Mouse (Mus musculus) c-Kit-positive CD71-negative TER-119-negative erythroid progenitor cells, embryonic 14.5 days (primary cell): ENCODE measurements at regions not wholly inside any gene's neighbourhood (a gene's known extent, or its start where the extent isn't known, plus 50 kb on each side); places are given as distances from the start of the nearest gene placed in this dataset.

Experiments
- DNase-seq: peaks from one replicate; pipeline ENCODE4 v3.0.0-alpha.2; 2013; ENCODE audit warnings: low read depth

DNA sequence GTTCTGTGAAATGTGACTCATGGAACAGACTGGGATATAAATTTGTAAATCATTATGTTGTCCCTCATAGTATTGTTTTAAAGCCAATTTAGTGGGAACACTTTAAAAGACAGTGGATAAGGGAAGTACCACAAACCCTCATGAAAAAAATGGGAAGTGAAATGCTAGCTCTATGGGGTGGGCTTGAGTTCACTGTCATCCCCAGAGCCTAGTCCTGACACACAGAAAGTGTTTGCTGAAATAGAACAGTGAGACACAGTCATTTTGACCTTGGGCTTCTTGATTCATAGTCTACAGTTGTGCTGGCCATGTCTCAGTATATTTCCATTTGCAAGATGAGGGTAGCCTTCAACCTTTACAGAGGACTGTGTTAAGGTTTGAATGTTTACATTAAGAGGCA is 166.8 kb upstream of the Fggy start:
- no peak for DNase-seq

DNA sequence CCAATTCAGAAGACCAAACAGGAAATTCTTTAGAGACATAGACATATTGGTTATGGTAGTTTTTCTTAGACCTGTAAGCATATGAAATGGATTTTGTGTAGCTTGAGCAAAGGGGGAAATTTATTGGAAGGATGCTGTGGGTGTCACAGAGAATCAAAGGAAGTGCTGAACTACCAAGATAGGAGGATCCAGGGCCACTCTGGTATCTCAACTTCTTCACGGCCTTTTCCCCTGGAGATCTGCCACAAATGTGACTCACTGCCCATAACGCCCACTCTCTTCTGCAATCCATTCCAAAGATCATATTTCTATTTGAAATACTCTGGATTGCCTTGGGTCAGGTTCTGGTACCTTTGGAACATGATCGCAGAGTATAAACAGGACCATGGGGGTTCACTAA is 161.6 kb upstream of the Fggy start:
- no peak for DNase-seq

DNA sequence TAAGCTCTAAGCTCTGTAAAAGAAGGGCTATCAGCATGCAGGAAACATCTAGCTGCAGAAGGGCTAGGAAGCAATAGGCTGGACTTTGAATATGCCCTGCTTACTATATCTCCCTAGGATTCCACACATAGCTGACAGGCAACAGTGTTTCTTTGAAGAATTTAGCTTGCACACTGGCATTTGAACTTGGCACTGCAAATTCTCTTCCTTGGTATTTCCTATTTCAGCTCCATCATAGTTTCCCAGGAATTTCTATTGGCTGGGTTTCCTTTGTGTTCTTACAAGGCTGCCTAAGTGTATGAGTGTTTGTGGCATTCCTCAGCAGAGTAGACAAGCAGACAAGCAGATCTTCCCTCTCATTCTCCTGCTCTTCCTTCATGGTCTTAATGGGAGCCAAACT is 159.0 kb upstream of the Fggy start:
- no peak for DNase-seq

DNA sequence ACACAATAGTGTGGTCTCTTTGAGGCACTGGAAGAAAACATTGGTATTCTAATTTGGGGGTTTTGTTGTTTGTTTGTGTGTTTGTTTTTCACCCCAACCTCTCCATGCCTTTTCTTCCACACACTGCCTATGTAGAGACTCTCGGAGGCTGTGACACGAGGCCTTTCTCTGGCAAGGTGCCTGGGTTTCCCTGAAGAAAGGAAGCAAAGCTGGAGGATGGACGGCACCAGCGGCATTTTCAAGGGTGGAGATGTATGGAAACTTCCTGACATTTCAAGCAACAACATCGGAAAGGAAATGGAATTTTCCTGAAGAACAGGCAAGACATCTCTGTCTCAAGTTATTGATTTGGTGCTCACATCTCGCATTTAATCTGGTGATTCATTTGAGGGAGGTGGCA is 155.0 kb upstream of the Fggy start:
- DNase-seq: no peak

DNA sequence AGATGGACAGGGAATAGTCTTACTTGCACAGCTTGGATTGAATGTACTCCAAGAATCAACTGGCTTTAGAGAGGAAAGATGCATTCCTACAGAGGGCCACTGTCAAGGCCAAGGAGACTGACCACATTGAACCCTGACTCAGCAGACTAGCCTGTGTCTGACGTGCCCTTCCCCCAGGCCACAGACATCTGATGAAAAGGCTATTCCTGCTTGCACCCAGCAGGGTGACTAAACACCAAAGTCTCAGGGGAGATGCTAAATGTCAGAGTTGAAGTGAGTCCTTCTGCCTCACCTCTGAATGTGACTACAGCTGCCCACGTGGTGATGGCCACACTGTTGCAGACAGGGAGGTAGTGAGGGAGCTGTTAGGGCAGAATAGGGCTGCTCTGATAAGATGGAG is 140.2 kb upstream of the Fggy start:
- no peak for DNase-seq

DNA sequence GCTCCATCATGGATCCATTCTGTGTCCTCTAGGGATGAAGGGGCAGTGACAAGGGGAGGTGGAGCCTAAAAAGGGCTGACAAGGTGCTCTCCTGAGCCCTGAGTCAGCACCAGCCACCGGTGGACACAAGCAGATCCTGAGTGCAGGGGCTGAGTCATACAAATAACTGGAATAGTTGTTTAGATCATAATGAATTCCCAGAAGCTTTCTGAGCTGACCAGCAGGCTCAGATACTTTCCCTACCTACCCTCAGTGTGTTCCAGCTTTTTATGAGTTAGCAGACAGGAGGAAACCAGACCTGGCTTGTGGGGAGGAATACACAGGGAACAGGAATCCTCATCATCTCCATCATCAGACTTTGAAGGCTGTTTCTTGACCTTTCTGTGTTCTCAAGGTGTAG is 130.7 kb upstream of the Fggy start:
- no peak for DNase-seq

DNA sequence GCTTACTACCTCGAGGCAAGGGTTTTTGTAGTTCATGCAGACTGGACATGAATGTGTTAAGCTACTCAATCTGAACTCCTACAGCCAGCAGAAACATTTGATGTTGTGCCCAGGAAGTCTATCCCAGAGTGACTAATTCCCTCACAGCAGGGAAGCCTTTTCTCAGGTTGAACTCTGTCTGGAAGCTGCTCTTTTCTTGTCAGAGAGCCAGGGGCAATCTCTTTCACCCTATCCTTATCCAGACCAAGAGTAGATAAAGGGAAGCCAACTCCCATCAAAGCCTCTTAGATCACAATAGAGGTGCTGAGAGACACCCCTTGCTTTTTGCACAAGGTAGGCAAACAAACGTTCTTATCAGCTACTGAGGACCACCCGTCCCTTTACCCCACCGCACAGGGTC is 122.8 kb upstream of the Fggy start:
- no peak for DNase-seq

DNA sequence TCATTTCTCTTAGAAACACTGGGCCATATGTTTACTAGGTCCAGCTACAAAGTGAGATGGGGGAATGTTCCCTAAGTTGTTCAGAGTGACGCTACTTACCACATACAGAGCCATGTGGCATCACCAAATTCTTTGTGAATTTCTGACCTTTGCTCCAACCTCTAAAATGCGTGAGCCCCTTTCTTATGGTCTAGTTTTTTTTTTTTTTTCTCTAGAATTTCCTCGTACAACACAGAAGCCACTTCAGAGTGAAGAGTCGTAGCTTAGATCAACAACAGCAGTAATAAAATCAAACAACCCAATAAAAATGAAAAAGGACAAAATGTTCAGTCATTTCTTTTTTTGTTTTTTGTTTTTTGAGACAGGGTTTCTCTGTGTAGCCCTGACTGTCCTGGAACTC is 122.2 kb upstream of the Fggy start:
- DNase-seq: no peak

DNA sequence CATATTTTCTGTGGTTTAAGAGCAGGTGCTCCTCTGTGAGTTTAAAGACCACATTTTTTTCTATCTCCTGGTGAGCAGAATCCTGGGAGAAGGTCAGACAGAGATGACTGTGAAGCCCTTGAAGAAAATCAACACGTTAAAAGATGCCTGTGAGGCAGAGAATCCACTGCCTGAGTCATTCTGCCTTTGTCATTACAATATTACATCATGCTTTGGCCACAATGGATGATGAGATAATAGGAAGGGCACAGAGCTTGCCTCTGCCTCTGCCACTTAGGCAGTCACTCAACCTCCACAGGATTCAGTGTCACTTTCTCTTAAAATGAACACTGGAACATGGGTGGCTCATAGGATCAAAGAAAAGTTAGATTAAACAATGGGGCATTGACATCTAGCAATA is 117.5 kb upstream of the Fggy start:
- no peak for DNase-seq

DNA sequence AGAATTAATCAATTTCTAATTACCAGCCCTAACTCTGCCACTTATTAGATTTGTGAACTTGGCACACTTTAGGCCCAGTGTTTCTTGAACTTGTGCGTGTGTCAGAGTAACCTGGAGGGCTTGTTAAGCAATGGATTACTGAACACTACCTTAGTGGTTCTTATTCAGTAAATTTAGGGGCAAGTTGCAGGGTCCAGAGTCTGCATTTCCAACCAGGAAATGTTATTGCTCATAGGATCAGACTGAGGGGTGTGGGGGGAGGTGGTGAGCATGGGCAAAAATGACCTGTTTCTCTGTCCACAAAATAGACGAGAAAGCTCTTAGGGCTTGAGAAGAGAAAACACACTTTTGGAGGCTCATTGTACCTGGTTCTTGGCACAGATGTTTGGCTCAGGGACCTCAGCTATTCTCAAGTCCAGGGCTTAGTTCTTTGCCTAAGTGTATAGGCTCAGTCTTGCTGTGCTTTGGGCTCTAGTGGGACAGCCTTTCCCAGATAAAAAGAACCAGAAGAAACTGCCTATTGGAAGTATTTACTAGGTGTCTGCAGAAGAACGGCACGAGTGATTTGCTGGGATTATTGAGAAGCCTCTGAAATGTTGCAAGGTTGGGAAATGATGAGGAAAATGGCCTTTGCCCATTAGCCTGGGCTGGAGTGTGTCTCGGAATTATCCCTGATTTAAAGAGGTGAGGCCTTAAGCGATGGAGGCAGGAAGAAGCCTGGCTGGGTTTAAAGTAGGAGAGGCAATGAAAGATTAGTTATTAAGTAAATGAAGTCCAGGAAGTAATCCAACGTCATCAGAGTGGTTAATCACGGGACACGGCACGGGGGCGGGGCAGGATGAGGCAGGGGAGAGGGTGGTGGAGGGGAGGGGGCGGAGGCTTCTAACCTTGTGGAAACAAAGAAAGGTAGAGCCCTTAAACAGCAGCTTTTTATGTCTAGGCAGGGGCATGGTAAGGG is 113.2 kb upstream of the Fggy start:
- no peak for DNase-seq

DNA sequence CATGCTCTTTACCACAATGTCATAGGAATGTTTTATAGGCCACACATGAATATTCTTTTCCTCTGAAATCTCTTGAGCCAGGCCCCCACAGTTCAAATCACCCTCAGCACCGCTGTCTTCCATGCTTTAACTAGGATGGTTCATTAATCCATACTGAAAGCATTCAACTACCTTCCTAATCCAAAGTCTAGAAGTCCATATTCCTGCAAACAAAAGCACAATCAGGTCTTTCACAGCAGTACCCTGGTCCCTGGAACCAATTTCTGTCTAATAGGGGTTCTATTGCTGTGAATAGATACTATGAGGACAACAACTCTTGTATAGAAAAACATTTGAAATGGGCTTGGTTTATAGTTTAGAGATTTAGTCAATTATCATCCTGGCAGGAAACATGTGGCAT is 107.0 kb upstream of the Fggy start:
- no peak for DNase-seq

DNA sequence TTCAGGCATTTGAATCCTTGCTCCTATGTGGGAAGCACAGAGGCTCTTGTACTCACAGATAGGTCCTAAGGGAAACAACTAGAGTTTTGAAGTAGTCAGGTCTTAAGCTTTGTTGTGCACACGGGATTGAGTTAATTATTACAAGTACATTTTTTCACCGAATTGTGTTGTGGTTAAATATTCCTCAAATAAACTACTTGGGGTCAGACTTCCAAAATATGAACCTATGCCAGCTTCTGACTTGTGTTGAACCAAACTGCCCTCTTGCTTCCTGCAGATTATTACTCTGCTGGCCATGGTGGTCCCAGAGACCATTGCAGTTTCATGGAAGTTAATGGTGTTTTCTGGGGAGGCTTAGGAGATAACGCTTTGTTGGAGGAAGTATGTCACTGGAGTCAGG is 105.5 kb upstream of the Fggy start:
- DNase-seq: no peak

DNA sequence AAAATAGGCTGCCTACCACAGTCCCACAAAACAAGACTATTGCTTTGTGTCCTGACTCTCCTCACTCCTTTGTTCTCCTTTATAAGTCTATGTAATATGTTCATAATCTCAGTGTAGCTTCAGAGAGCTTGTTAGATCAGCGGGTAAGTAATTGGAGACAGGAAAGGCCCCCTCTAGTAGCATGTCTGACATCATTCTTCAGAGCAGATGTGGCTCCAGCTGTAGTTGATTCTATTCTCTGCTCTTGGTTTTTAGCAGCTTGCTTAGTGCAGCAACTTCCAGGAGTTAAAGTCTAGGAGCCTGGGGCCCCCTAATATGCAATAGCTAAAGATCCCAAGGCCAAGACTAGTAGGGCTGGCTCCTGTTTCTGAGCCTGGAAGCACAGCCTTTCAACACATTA is 101.0 kb upstream of the Fggy start:
- no peak for DNase-seq

DNA sequence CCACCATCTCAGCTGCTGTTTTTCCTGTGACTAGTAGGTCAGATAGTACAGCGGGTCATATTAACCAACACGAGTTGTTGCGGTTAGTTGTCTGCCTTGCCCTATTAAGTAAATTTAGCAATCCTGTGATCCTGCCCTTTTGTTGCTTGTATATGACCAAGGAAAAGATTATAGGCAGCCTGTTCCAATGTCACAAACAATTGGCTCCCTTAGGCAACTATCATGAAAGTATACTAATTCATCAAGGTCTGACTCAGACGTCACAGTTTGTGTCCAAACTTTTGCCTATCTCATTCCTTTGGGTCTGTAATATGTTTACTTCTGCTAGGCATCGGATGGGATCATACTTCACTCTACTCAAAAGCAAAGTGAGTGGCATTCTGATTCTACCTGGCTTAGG is 100.4 kb upstream of the Fggy start:
- DNase-seq: no peak

DNA sequence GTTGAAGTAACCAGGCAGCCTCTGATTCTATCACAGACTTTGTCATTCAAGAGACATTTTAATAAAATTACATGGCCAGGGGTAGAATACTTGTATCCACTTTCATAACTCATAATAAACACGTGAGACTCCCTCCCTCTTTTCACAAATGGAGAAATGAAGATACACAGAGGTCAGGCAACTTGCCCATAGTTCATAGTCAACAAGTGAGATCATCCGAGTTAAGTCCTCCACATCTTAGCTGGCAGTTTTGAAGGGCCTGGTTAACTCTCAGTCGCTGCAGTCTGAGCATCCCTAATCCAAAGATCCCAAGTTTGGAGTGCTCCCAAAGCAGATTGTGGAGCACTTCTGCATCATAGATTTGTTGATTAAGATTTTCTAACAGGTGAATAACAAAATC is 94.8 kb upstream of the Fggy start:
- no peak for DNase-seq

DNA sequence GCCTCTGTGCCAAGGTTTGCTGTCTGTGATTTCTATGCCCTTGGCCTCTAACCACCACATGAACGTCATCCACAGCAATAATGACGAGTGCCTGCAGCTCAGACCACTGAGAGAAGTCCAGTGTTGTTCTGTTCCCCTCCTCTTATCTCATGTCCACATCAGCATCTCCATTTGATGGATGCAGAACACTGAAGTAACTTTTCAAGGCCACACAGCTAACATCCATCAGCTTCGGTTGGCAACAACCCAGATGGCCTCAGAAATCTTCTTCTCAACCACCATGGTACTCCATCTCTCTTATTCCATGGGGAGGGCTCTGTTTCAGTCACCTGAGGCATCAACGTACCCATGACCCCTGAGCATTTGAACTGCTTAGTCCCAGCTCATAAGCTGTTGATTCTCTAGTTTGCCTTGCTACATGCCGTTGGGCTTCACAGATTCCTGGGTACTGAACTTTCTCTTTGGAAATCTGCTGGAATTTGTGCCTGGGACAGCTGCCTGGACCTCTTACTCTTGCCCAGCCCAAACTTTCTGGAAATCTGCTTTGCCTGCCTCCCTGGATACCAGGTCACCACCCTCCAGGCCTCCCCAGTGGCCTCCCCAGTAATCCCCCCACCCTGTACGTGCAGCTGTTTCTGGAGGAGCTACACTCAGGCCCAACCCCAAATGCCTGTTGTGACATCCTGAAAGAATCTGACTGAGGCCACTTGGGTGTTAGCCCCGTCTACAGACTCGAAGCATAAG is 94.1 kb upstream of the Fggy start:
- DNase-seq: no peak

DNA sequence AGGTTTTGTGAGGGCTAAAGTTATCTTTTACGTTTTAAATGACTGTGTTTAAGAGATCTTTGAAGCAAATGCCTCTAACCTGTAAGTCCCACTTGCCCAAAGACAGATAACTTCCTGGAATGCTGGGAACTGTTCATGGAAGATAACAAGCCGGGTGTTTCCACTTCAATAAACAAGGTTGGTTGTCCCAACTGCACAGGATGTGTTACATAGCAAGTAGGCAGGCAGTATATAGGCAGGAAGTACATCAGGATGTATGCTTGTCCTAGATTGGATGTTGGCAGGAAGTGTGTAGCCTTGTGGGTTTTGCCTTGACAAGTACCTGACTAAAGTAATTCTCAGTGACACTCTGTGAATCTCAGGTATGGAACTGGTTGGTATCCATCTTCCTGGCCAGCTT is 90.7 kb upstream of the Fggy start:
- DNase-seq: no peak

DNA sequence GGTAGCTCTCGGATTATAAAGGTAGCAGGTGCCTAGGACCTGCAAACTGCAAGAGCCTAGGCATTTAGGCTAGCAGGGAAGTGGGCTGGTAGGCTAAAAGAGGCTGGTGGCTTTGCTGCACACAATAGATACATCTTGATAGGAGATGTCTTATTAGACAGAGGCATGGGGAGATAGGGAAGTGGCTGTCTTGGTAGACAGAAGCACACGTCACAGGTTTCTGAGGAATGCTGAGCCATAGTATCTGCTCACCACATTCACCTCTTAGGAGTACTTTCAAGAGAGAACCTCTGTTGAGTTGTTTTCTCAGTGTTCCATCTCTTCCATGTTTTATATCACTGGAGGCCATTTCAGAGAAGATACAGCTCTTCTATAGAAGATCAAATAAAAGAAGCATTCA is 89.8 kb upstream of the Fggy start:
- DNase-seq: no peak

DNA sequence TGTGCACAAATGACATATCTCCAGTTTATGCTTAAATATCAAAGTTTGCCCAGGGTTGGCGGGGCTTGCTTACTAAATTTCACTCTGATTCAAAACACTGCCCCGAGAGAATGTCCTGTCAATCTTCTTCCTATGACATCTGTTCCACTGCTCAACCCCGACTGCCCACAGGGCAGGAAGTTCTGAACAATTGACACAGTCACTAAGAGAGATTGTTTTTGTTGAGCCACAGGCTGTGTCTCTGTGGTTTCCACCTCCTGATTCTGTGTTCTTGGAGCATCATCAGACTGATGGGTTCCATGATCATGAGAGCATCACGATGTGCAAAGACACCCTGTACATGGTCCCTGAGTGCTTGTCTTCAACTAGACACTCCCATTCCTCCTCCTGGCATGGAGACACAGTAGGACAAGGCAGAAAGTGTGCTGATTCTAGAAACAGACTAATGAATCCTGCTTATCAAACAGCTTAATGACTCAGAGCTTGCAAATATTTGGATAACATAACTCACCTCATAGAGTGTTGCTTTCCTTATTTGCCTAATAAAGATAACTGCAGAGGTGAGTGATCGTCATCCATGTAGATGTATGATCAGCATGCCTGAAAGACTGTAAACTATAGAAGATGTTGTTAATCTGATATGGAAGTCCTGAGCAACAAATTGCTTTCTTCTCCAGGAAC is 82.4 kb upstream of the Fggy start:
- no peak for DNase-seq

DNA sequence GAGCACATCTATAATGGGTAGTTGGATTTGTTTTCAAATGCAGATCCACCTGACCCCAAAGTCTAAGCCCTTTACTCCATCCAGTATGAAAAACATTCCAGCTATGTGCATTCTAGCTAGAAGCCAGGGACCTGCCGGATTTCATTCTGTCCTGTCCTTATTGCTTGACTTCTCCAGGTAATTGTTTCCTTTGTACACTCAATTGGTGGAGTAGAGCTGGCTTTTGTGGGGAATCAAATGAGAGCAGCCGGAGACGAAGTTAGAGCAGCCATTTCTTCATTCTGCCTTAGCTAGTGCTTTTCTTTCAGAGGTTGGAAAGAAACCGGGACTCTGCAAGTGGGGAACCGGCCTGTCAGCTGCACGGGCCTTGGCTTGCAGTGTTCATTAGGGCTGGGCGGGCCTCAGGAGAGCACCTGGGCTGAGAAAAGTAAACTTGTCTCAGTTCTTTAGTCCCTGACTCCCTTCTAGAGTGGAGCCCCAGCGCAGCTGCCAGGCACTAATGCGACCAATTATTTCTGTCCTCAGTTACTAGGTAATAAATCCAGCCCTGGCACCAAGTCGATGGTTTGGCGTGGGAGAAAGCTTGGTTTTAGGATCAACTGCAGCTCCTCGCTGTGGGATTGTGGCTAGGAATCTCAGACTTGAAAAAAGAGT is 81.1 kb upstream of the Fggy start:
- DNase-seq: no peak

DNA sequence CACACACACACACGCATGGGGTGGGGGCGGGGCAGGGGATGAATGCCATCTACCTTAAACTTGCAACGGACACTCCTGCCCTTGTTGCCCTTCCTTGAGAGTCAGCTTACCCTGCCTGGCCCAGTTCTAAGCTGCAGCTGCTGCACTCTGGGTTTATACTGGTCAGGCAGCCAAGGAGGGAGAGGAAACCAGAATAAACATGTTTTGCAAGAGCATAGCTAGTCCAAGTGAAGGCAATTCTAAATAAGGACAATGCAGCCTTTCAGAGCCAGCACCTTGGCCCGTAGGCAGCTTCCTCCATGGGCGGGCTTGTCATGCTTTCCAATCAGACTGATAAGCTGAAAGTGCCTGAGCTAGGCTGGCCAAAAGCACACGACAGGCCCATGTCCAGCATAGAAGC is 73.7 kb upstream of the Fggy start:
- DNase-seq: no peak

DNA sequence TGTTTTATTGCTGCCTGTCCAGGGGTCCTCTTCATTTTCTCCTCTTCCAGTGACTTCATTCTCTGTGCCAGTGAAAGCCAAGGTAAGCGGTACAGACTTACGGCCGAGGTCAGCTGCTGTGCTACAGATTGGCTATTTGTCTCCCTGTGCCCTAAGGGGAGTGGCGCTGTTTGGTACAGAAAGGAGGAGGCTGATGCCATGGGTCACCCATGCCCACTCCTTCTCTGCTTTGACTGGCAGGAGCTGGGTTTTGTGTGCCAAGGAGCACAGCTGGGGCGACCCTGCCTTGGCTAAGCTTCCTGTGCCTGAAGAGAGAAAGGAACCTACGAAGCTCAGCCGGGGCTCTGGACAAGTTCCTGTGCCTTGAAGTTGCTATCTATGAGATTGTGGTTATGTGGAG is 70.0 kb upstream of the Fggy start:
- no peak for DNase-seq

DNA sequence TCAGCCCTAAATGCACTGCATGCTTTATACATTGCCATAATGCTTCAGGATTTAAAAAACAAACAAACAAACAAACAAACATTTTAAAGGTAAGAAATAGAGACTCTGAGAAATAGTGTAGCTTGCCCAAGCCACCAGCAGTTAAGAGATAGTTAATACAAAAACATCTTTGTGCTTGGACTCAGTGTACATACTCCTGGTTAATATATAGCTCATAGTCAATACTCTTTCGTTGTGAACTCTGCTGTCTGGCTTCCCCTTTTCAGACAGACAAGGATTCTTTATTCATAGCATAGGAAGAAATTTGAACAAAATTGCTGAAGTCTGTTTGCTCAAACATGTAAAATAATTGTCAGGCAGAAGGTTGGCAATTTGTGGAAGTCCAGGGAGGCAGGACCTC is 69.3 kb upstream of the Fggy start:
- no peak for DNase-seq
